Mouse (Mus musculus): ENCODE data around the gene Mrps34. TPM values are rescaled to one million over a fixed set of nuclear protein-coding genes. Genes with fewer than 3 reads are reported as not detected.

The Mrps34 gene
- polyA plus RNA-seq, 1 experiment from 2014 or later: 94.8 TPM

- Histone ChIP-seq H3K27ac (ENCODE audit: low read length) (no peak overlapping the region), H3K4me2 (ENCODE audit: low read depth, low read length) (no peak overlapping the region), H3K27me3 (ENCODE audit: control insufficient read depth, insufficient read depth, low read length) (no peaks in the 10 kb centered on the region), H3K9me3 (replicated peaks; ENCODE audit: control insufficient read depth, low read length) (no peaks in the 10 kb centered on the region), H3K9ac (ENCODE audit: low read length) (no peak overlapping the region), H3K4me1 (ENCODE audit: control insufficient read depth, insufficient read depth, low read length) (no peaks in the 10 kb centered on the region), H3K4me3 (ENCODE audit: low read length) (no peak overlapping the region), H3K36me3 (ENCODE audit: control insufficient read depth, insufficient read depth) (no peaks in the 10 kb centered on the region)
- WGBS: 66% methylated on average over 8 of the region's 8 CpGs
- ATAC-seq (replicated peaks; ENCODE audit: extremely low read depth, insufficient read depth, low FRiP score): no peak
Observed at GRCm38 (mm10) chr17:24874989-24875388, 19.9 kb upstream of the Mrps34 start.

DNA sequence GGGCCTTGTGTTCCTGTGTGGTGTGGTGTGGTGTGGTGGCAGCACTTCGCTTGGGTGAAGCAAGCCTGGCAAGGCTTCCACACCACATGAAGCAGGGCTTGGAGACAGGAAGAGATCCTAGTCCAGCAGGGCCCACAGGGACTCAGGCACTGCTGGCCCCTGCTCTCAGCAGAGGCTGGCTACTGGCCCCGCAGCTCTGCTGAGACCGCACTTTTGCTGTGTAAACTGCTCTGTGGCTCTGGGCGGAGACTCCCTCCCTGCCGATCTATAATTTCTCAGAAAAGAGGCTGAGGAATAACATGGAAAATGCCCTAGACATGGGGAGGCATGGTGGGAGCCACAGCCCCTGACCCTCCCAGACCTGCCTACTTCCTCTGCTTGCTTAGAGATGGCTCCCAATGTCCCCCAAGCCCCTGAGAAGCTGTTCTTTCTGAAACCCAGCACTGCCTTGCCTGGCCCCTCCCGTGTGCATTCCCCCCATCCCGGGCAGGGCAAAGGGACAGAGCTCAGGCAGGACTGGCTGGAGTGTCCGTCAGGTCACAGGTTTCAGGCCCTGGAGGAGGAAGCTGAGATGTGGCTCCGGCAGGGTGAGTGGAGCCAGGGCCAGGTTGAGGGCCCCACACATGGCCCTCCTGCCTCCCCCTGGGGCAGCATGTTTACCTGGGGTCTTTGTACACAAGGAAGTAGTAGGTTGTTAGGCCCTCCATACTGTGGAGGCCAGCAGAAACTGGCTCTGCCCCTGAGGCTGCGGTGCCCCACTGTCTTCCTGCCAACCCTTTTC is 17.4 kb upstream of the Mrps34 start:
- H3K4me3 ChIP-seq (ENCODE audit: low read length): no peak overlapping the region
- no peaks in the 10 kb centered on the region for H3K9me3 ChIP-seq (replicated peaks; ENCODE audit: control insufficient read depth, low read length)
- peak; percentile 46; the same call in 1 of the 2 replicates for ATAC-seq (replicated peaks; ENCODE audit: extremely low read depth, insufficient read depth, low FRiP score)
- H3K4me1 ChIP-seq (ENCODE audit: control insufficient read depth, insufficient read depth, low read length): no peaks in the 10 kb centered on the region
- no peak overlapping the region; the same call in 1 of the 2 replicates for H3K9ac ChIP-seq (ENCODE audit: low read length)
- peaks cover 2% of the 10 kb centered on the region; the same call in 1 of the 2 replicates for H3K36me3 ChIP-seq (ENCODE audit: control insufficient read depth, insufficient read depth)
- H3K27ac ChIP-seq (ENCODE audit: low read length): no peak overlapping the region
- H3K27me3 ChIP-seq (ENCODE audit: control insufficient read depth, insufficient read depth, low read length): no peaks in the 10 kb centered on the region
- WGBS: 58% methylated on average over 10 of the region's 10 CpGs
- no peak overlapping the region for H3K4me2 ChIP-seq (ENCODE audit: low read depth, low read length)

DNA sequence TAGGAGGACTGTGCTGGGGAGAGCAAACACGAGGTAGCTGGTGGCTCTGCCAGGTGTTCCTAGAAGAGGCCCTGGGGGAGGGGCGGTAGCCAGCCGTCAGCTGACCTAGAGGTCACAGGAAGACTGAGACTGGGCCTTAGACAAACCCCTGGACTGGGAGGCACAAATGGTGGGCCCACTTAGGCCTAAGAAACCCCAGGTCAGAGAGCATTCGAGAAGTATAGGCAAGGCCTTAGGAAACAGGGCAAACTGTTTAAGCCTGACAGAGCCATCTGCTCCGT is 16.9 kb upstream of the Mrps34 start:
- H3K4me1 ChIP-seq (ENCODE audit: control insufficient read depth, insufficient read depth, low read length): no peaks in the 10 kb centered on the region
- H3K9me3 ChIP-seq (replicated peaks; ENCODE audit: control insufficient read depth, low read length): no peaks in the 10 kb centered on the region
- no peak overlapping the region for H3K4me2 ChIP-seq (ENCODE audit: low read depth, low read length)
- 35% methylated on average over 5 of the region's 5 CpGs for WGBS
- no peak overlapping the region for H3K27ac ChIP-seq (ENCODE audit: low read length)
- ATAC-seq (replicated peaks; ENCODE audit: extremely low read depth, insufficient read depth, low FRiP score): no peak
- H3K27me3 ChIP-seq (ENCODE audit: control insufficient read depth, insufficient read depth, low read length): no peaks in the 10 kb centered on the region
- no peak overlapping the region for H3K4me3 ChIP-seq (ENCODE audit: low read length)
- peaks cover 5% of the 10 kb centered on the region; the same call in 1 of the 2 replicates for H3K36me3 ChIP-seq (ENCODE audit: control insufficient read depth, insufficient read depth)
- H3K9ac ChIP-seq (ENCODE audit: low read length): peak overlapping the region; percentile 20; the same call in 1 of the 2 replicates

- Histone ChIP-seq H3K9me3 (replicated peaks; ENCODE audit: control insufficient read depth, low read length) (no peaks in the 10 kb centered on the region), H3K9ac (ENCODE audit: low read length) (no peak overlapping the region), H3K4me1 (ENCODE audit: control insufficient read depth, insufficient read depth, low read length) (no peaks in the 10 kb centered on the region), H3K27ac (ENCODE audit: low read length) (no peak overlapping the region), H3K4me2 (ENCODE audit: low read depth, low read length) (no peak overlapping the region), H3K36me3 (ENCODE audit: control insufficient read depth, insufficient read depth) (peaks cover 9% of the 10 kb centered on the region; the same call in 1 of the 2 replicates), H3K4me3 (ENCODE audit: low read length) (no peak overlapping the region), H3K27me3 (ENCODE audit: control insufficient read depth, insufficient read depth, low read length) (no peaks in the 10 kb centered on the region)
- no peak for ATAC-seq (replicated peaks; ENCODE audit: extremely low read depth, insufficient read depth, low FRiP score)
- 72% methylated on average over 8 of the region's 8 CpGs for WGBS
Observed at GRCm38 (mm10) chr17:24878531-24878930, 16.4 kb upstream of the Mrps34 start.

DNA sequence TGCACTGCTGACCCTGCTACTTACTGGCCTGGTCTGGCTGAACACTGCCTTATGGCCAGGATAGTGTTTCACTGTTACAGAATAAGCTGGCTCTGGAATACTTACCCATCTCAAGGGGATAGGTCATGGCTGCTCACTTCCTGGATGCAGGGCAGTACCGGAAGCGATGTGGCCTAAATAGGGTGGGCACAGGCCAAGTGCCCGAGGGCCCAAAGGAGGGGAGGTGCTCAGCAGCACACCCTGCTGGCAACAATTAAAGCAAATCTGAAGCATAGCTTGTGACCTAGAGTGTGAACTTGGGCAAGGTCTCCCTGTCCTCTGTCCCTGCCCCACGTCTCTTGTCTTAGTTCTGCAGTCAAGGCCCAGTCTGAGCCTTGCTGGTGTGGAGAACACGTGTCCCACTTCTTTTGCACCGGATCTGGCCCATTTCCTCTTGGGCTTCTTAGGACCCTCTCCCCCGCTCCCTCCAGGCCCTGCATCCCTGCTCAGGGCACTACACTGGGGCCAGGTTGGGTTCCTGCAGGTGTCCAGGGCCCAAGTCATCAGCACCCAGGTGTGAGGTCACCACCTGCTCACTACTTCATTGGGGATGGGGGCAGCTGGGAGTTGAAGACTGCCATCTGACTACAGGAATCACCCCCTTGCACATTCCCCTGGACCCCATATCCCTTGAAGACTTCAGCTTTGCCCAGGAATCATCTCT is 13.0 kb upstream of the Mrps34 start:
- 47% methylated on average over 7 of the region's 7 CpGs for WGBS

DNA sequence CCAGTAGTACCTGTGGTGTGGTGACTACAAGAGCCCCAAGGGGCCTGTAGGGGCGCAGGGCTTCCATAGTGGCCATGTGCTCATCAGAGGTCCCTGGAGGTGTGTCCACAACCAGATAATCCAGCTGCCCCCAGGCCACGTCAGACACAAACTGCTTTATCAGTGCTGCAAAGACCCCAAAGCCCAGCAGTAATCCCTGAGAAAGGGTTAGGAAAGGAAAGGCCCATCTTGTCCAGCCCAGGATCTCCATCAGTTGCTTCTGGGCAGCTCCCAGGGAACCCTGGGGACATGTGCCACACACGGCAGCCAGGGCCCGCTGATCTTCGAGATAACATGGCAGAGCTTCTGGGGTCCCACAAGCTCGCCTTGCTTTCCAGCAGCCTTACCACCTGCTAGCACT is 10.5 kb upstream of the Mrps34 start:
- Histone ChIP-seq H3K4me1 (ENCODE audit: control insufficient read depth, insufficient read depth, low read length) (peaks cover 20% of the 10 kb centered on the region), H3K27me3 (ENCODE audit: control insufficient read depth, insufficient read depth, low read length) (no peaks in the 10 kb centered on the region), H3K9ac (ENCODE audit: low read length) (no peak overlapping the region), H3K9me3 (replicated peaks; ENCODE audit: control insufficient read depth, low read length) (no peaks in the 10 kb centered on the region), H3K27ac (ENCODE audit: low read length) (no peak overlapping the region), H3K4me3 (ENCODE audit: low read length) (no peak overlapping the region), H3K36me3 (ENCODE audit: control insufficient read depth, insufficient read depth) (peaks cover 14% of the 10 kb centered on the region; the same call in 1 of the 2 replicates), H3K4me2 (ENCODE audit: low read depth, low read length) (no peak overlapping the region)
- WGBS: 70% methylated on average over 6 of the region's 6 CpGs
- ATAC-seq (replicated peaks; ENCODE audit: extremely low read depth, insufficient read depth, low FRiP score): no peak

More for the DNA sequence above, 13.0 kb upstream of the Mrps34 start:
- Histone ChIP-seq H3K27ac (ENCODE audit: low read length) (no peak overlapping the region), H3K9me3 (replicated peaks; ENCODE audit: control insufficient read depth, low read length) (no peaks in the 10 kb centered on the region), H3K4me3 (ENCODE audit: low read length) (no peak overlapping the region), H3K4me2 (ENCODE audit: low read depth, low read length) (no peak overlapping the region), H3K36me3 (ENCODE audit: control insufficient read depth, insufficient read depth) (peaks cover 9% of the 10 kb centered on the region; the same call in 1 of the 2 replicates), H3K9ac (ENCODE audit: low read length) (no peak overlapping the region), H3K27me3 (ENCODE audit: control insufficient read depth, insufficient read depth, low read length) (no peaks in the 10 kb centered on the region), H3K4me1 (ENCODE audit: control insufficient read depth, insufficient read depth, low read length) (peaks cover 8% of the 10 kb centered on the region)
- no peak for ATAC-seq (replicated peaks; ENCODE audit: extremely low read depth, insufficient read depth, low FRiP score)

DNA sequence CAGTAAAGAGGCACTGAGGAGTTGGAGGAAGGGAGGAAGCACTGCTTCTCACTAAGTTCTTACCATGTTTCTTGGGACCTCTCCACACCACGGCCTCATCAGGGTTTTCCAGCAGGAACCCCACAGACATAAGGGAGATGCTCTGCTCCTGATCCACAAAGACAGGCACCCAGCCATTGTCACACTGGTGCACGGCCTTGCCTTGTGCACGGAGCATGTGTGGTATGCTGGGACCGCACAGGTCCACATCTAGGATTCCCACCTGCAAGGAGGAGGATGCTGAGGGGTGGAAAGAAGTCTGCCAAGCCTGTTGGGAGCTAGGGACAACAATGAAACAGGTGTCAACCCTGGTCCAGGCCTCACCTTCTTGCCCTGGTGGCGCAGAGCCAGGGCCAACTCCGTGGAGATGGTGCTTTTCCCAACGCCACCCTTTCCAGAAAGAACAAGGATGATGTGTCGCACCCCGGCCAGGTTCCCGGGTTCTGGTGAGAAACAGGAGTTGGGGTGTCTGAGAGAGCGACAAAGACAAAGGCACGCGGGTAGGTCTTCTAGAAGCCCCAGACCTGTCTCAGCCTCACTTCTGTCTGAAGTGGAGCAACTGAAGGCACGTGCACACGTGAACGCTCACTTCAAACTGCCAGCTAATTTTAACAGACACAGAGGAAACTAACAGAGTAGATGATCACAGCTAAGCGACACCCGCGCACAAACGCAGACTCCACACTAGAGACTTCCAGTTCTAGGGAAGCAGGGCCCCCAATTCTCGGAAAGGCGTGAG is 9.4 kb upstream of the Mrps34 start:
- no peak for ATAC-seq (replicated peaks; ENCODE audit: extremely low read depth, insufficient read depth, low FRiP score)
- H3K4me1 ChIP-seq (ENCODE audit: control insufficient read depth, insufficient read depth, low read length): peaks cover 20% of the 10 kb centered on the region
- peak overlapping the region; percentile 96 for H3K4me2 ChIP-seq (ENCODE audit: low read depth, low read length)
- peak overlapping the region; percentile 74 for H3K9ac ChIP-seq (ENCODE audit: low read length)
- 23% methylated on average over 22 of the region's 22 CpGs for WGBS
- H3K27ac ChIP-seq (ENCODE audit: low read length): no peak overlapping the region
- no peaks in the 10 kb centered on the region for H3K9me3 ChIP-seq (replicated peaks; ENCODE audit: control insufficient read depth, low read length)
- no peaks in the 10 kb centered on the region for H3K27me3 ChIP-seq (ENCODE audit: control insufficient read depth, insufficient read depth, low read length)
- H3K4me3 ChIP-seq (ENCODE audit: low read length): peak overlapping the region; percentile 76
- H3K36me3 ChIP-seq (ENCODE audit: control insufficient read depth, insufficient read depth): peaks cover 18% of the 10 kb centered on the region

- H3K27ac ChIP-seq (ENCODE audit: low read length): peak within 1 kb of the TSS; percentile 80
- H3K9me3 ChIP-seq (replicated peaks; ENCODE audit: control insufficient read depth, low read length): no peaks in the 10 kb centered on the region
- under 1% methylated on average over 69 of the region's 69 CpGs for WGBS
- H3K9ac ChIP-seq (ENCODE audit: low read length): peak within 1 kb of the TSS; percentile 94
- H3K36me3 ChIP-seq (ENCODE audit: control insufficient read depth, insufficient read depth): peaks cover 23% of the 10 kb centered on the region
- H3K4me1 ChIP-seq (ENCODE audit: control insufficient read depth, insufficient read depth, low read length): peaks cover 20% of the 10 kb centered on the region
- H3K4me3 ChIP-seq (ENCODE audit: low read length): peak within 1 kb of the TSS; percentile 97
- no peaks in the 10 kb centered on the region for H3K27me3 ChIP-seq (ENCODE audit: control insufficient read depth, insufficient read depth, low read length)
- ATAC-seq (replicated peaks; ENCODE audit: extremely low read depth, insufficient read depth, low FRiP score): peak; percentile 95
- H3K4me2 ChIP-seq (ENCODE audit: low read depth, low read length): peak within 1 kb of the TSS; percentile 98
Observed at GRCm38 (mm10) chr17:24886134-24886931, 8.6 kb upstream of the Mrps34 start, which contains the start of the genes Nubp2 and Spsb3. Gene Nubp2 (minus strand): TSS chr17:24886349. Gene Spsb3 (plus strand): TSS chr17:24886643.
